Mouse (Mus musculus) testis, adult 2 months (tissue): ENCODE measurements around the gene Ttll8.

Source experiments
- CTCF ChIP-seq: fragments of 200-500 bp; IDR thresholded peaks from 2 replicates; pipeline ENCODE4 v1.5.1; 2012; ENCODE audit warnings: low read depth, mild to moderate bottlenecking, inconsistent platforms, low read length, moderate library complexity; ENCODE audit not compliant: control insufficient read depth, insufficient read depth, insufficient replicate concordance
- POLR2A ChIP-seq: fragments of 200-500 bp; IDR thresholded peaks from 2 replicates; pipeline ENCODE4 v1.6.1; 2012; ENCODE audit warnings: low read depth, mild to moderate bottlenecking, inconsistent platforms, low read length, moderate library complexity; ENCODE audit not compliant: control insufficient read depth

- TF ChIP-seq CTCF (no peak), POLR2A (no peak)
Measured at GRCm38 (mm10) chr15:88882851-88883250, 71.4 kb downstream of the Ttll8 start.
